Mouse (Mus musculus) MEL (cell line): ENCODE measurements around the gene Trak1. TPM values are rescaled to one million over a fixed set of nuclear protein-coding genes. Genes with fewer than 3 reads are reported as not detected.

Source experiments
- DNase-seq: peaks from one replicate; pipeline ENCODE4 v3.0.0; 2011; ENCODE audit warnings: low read depth, low spot score
- H3K27ac ChIP-seq: 2 replicates; pipeline ENCODE4 v1.5.1; 2012; ENCODE audit warnings: low read depth, mild to moderate bottlenecking, control low read depth, low read length, moderate library complexity; ENCODE audit not compliant: control insufficient read depth
- H3K27me3 ChIP-seq, 2 experiments: fragments of 150-350 bp in 1 of 2; sonication (generic) in 1 of 2; 2 replicates each; pipeline ENCODE4 v1.6.1; 2012; ENCODE audit warnings: low read length in 2 of 2, mild to moderate bottlenecking in 2 of 2, improper control_type of control experiment in 1 of 2, moderate library complexity in 1 of 2; ENCODE audit not compliant: insufficient read depth in 2 of 2, control insufficient read depth in 1 of 2
- H3K36me3 ChIP-seq, 2 experiments: 2 replicates each; pipeline ENCODE4 v1.6.1; 2012 to 2014; ENCODE audit warnings: low read length in 2 of 2, improper control_type of control experiment in 1 of 2, inconsistent platforms in 1 of 2, mild to moderate bottlenecking in 1 of 2; ENCODE audit not compliant: insufficient read depth in 2 of 2, control insufficient read depth in 1 of 2
- H3K4me1 ChIP-seq, 2 experiments: fragments of 150-350 bp in 1 of 2; sonication (generic) in 1 of 2; 2 replicates each; pipeline ENCODE4 v1.6.1; 2012; ENCODE audit warnings: low read length in 2 of 2, improper control_type of control experiment in 1 of 2, mild to moderate bottlenecking in 1 of 2; ENCODE audit not compliant: insufficient read depth in 2 of 2, control insufficient read depth in 1 of 2
- H3K4me3 ChIP-seq, 2 experiments: fragments of 150-350 bp in 1 of 2; sonication (generic) in 1 of 2; 2 replicates each; pipeline ENCODE4 v1.5.1; 2012; ENCODE audit warnings: low read depth in 2 of 2, low read length in 2 of 2, mild to moderate bottlenecking in 2 of 2, moderate library complexity in 2 of 2, control low read depth in 1 of 2, improper control_type of control experiment in 1 of 2; ENCODE audit not compliant: control insufficient read depth in 1 of 2, insufficient read depth in 1 of 2
- H3K79me2 ChIP-seq: 2 replicates; pipeline ENCODE4 v1.6.1; 2012; ENCODE audit warnings: mild to moderate bottlenecking, low read length, moderate library complexity; ENCODE audit not compliant: control insufficient read depth, poor library complexity, insufficient read depth
- H3K9ac ChIP-seq: 2 replicates; pipeline ENCODE4 v1.6.1; 2012; ENCODE audit warnings: low read depth, mild to moderate bottlenecking, control low read depth, low read length, moderate library complexity; ENCODE audit not compliant: control insufficient read depth, poor library complexity, severe bottlenecking
- H3K9me3 ChIP-seq: fragments of 150-350 bp; sonication (generic); replicated peaks from 2 replicates; pipeline ENCODE4 v1.6.1; 2012; ENCODE audit warnings: mild to moderate bottlenecking, low read length, improper control_type of control experiment, moderate library complexity; ENCODE audit not compliant: insufficient read depth
- CHD2 ChIP-seq: IDR thresholded peaks from 2 replicates; pipeline ENCODE4 v1.6.1; 2011; ENCODE audit warnings: low read length, improper control_type of control experiment
- E2F4 ChIP-seq: IDR thresholded peaks from 2 replicates; pipeline ENCODE4 v1.6.1; 2011; ENCODE audit warnings: low read depth, low read length, improper control_type of control experiment, borderline replicate concordance
- ELF1 ChIP-seq: IDR thresholded peaks from 2 replicates; pipeline ENCODE4 v1.6.1; 2014; ENCODE audit warnings: low read depth, mild to moderate bottlenecking, inconsistent platforms, low read length, improper control_type of control experiment, moderate library complexity
- EP300 ChIP-seq, 2 experiments: IDR thresholded peaks; 2 replicates each; pipeline ENCODE4 v1.6.1; 2011; ENCODE audit warnings: improper control_type of control experiment in 2 of 2, low read length in 2 of 2, low read depth in 1 of 2, mild to moderate bottlenecking in 1 of 2
- GATA1 ChIP-seq: IDR thresholded peaks from 2 replicates; pipeline ENCODE4 v1.6.1; 2011; ENCODE audit warnings: low read depth, low read length, improper control_type of control experiment
- HCFC1 ChIP-seq: IDR thresholded peaks from 2 replicates; pipeline ENCODE4 v1.6.1; 2012; ENCODE audit warnings: low read depth, mild to moderate bottlenecking, inconsistent platforms, low read length, improper control_type of control experiment, moderate library complexity
- MAFK ChIP-seq: IDR thresholded peaks from 2 replicates; pipeline ENCODE4 v1.6.1; 2011; ENCODE audit warnings: low read depth, mild to moderate bottlenecking, low read length, improper control_type of control experiment, borderline replicate concordance
- MAX ChIP-seq: IDR thresholded peaks from 2 replicates; pipeline ENCODE4 v1.6.1; 2011; ENCODE audit warnings: low read length, improper control_type of control experiment
- MAZ ChIP-seq: IDR thresholded peaks from 2 replicates; pipeline ENCODE4 v1.6.1; 2012; ENCODE audit warnings: low read depth, mild to moderate bottlenecking, inconsistent platforms, low read length, improper control_type of control experiment
- MYB ChIP-seq: IDR thresholded peaks from 2 replicates; pipeline ENCODE4 v1.6.1; 2011; ENCODE audit warnings: mild to moderate bottlenecking, low read depth, low read length, improper control_type of control experiment
- NRF1 ChIP-seq: IDR thresholded peaks from 2 replicates; pipeline ENCODE4 v1.6.1; 2014; ENCODE audit warnings: low read depth, mild to moderate bottlenecking, inconsistent platforms, low read length, improper control_type of control experiment, moderate library complexity; ENCODE audit not compliant: poor library complexity, insufficient read depth, severe bottlenecking
- POLR2A ChIP-seq, 2 experiments: IDR thresholded peaks; 2 replicates each; pipeline ENCODE4 v1.6.1; 2011 to 2012; ENCODE audit warnings: low read length in 2 of 2, mild to moderate bottlenecking in 2 of 2, control low read depth in 1 of 2, improper control_type of control experiment in 1 of 2, low read depth in 1 of 2, moderate library complexity in 1 of 2; ENCODE audit not compliant: control insufficient read depth in 1 of 2, insufficient read depth in 1 of 2, poor library complexity in 1 of 2
- POLR2AphosphoS2 ChIP-seq: IDR thresholded peaks from 2 replicates; pipeline ENCODE4 v1.6.1; 2011; ENCODE audit warnings: low read length, improper control_type of control experiment
- RCOR1 ChIP-seq: IDR thresholded peaks from 2 replicates; pipeline ENCODE4 v1.6.1; 2012; ENCODE audit warnings: low read depth, mild to moderate bottlenecking, inconsistent platforms, low read length, improper control_type of control experiment
- TAL1 ChIP-seq: IDR thresholded peaks from 2 replicates; pipeline ENCODE4 v1.6.1; 2012; ENCODE audit warnings: mild to moderate bottlenecking, inconsistent platforms, low read length, moderate library complexity, mixed read lengths
- TBP ChIP-seq: IDR thresholded peaks from 2 replicates; pipeline ENCODE4 v1.8.0; 2011; ENCODE audit warnings: low read depth, low read length, improper control_type of control experiment
- TCF12 ChIP-seq: IDR thresholded peaks from 2 replicates; pipeline ENCODE4 v1.6.1; 2014; ENCODE audit warnings: low read depth, mild to moderate bottlenecking, inconsistent platforms, low read length, improper control_type of control experiment, moderate library complexity
- USF1 ChIP-seq: IDR thresholded peaks from 2 replicates; pipeline ENCODE4 v1.6.1; 2014; ENCODE audit warnings: low read depth, mild to moderate bottlenecking, inconsistent platforms, low read length, improper control_type of control experiment, moderate library complexity
- USF2 ChIP-seq, 2 experiments: IDR thresholded peaks; 2 replicates each; pipeline ENCODE4 v1.6.1; 2011 to 2012; ENCODE audit warnings: improper control_type of control experiment in 2 of 2, low read length in 2 of 2, borderline replicate concordance in 1 of 2, inconsistent platforms in 1 of 2, low read depth in 1 of 2, mild to moderate bottlenecking in 1 of 2; ENCODE audit not compliant: insufficient read depth in 1 of 2
- ZC3H11A ChIP-seq: IDR thresholded peaks from 2 replicates; pipeline ENCODE4 v1.6.1; 2012; ENCODE audit warnings: low read depth, mild to moderate bottlenecking, inconsistent platforms, low read length, improper control_type of control experiment
- polyA plus RNA-seq, 2 experiments: library from polyadenylated mRNA; stranded (reverse) in 1 of 2; unstranded in 1 of 2; fragments of >175 nt in 1 of 2; fragments of >200 nt in 1 of 2; gene quantifications; 2 replicates each; pipeline versions ENCODE4 v1.2.1 to v1.2.4; 2012; ENCODE audit warnings: low replicate concordance in 2 of 2, low read depth in 1 of 2; ENCODE audit not compliant: insufficient read length in 2 of 2, insufficient read depth in 1 of 2, missing spikeins in 1 of 2
- total RNA-seq: library from RNA; depleted of rRNA; stranded (reverse); fragments of 300-350 nt; gene quantifications from 2 replicates; pipeline ENCODE4 v1.2.3, GENCODE M21; 2012

Gene Trak1
- total and polyA plus RNA-seq, 3 experiments = 16.2 to 35.5 TPM; not detected in 1

- TF ChIP-seq TCF12 (no peak), TBP (no peak), CHD2 (no peak), NRF1 (no peak), GATA1 (no peak), POLR2A (IDR thresholded peaks at IDR 0.05; ENCODE audit: control insufficient read depth in 1 of 2, insufficient read depth in 1 of 2, low read depth in 1 of 2, low read length in 2 of 2, poor library complexity in 1 of 2) (no peak), ZC3H11A (no peak), ELF1 (no peak), MAZ (no peak), EP300 (IDR thresholded peaks at IDR 0.05; ENCODE audit: low read depth in 1 of 2, low read length in 2 of 2) (no peak), RCOR1 (no peak), E2F4 (no peak), MYB (no peak), MAFK (no peak), USF2 (IDR thresholded peaks at IDR 0.05; ENCODE audit: borderline replicate concordance in 1 of 2, insufficient read depth in 1 of 2, low read depth in 1 of 2, low read length in 2 of 2) (no peak), MAX (no peak), TAL1 (no peak), POLR2AphosphoS2 (no peak), HCFC1 (no peak), USF1 (no peak)
- H3K27me3 ChIP-seq = no peaks in the 10 kb centered on the region
- no peak overlapping the region for H3K9ac ChIP-seq
- peaks cover 12 to 26% of the 10 kb centered on the region in 2 experiments for H3K4me1 ChIP-seq
- H3K79me2 ChIP-seq = peaks cover 2% of the 10 kb centered on the region; the same call in 1 of the 2 replicates
- H3K36me3 ChIP-seq = peaks cover 0 to 22% of the 10 kb centered on the region in 2 experiments; a peak in 2 of 4 replicates
- H3K4me3 ChIP-seq = no peak overlapping the region
- H3K27ac ChIP-seq = no peak overlapping the region
- DNase-seq = no peak
- H3K9me3 ChIP-seq = no peaks in the 10 kb centered on the region
Observed at GRCm38 (mm10) chr9:121424281-121425164, 127.2 kb downstream of the Trak1 start.
